Mouse (Mus musculus): ENCODE measurements at regions not wholly inside any gene's neighbourhood (a gene's known extent, or its start where the extent isn't known, plus 50 kb on each side); places are given as distances from the start of the nearest gene placed in this dataset.

DNA sequence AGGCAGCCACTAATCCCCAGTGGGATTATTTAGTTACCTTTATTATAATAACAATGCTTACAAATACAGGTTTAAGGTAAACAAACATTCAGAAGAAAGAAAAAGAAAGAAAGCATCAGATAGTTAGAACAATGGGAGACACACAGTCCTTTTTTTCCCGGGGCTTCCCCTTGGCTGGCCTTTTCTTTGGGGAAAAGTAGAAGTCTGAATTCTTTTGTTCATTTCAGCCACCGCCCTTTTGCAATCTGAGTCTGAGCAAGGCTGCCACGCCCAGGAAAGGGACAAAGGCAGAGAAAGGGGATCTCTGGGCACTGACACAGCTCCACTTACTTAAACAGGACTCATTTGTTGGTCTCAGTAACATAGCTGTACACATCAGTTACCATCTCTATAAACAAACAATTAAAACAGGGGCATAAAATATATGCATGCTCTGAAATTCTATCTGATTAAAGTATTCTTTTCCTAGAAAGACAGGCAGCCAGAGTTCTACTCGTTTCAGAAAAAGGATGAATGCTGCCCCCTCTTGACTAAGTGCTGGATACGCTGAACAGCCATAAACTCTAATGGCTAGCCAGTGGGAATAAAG lies 93.5 kb upstream of the Zbtb20 start:
- H3K4me1 ChIP-seq (ENCODE audit: control insufficient read depth, insufficient read depth) = peaks cover 20% of the 10 kb centered on the region
- TF ChIP-seq EP300 (IDR thresholded peaks at IDR 0.05; ENCODE audit: low read depth) (no peak), CTCF (IDR thresholded peaks at IDR 0.05; ENCODE audit: low read depth) (peak; percentile 69)
- peak; percentile 81 for DNase-seq (ENCODE audit: low spot score)
- H3K4me2 ChIP-seq (ENCODE audit: low read depth, low read length) = peak overlapping the region; percentile 54
- peak overlapping the region; percentile 19; the same call in 1 of the 2 replicates for H3K4me3 ChIP-seq (ENCODE audit: low read depth, low read length)
- 0 out of 2 replicates have a peak, but pooled peaks cover 1% of the 10 kb centered on the region for H3K9me3 ChIP-seq (replicated peaks; ENCODE audit: control insufficient read depth, low read length)
- 4% methylated on average over 5 of the region's 5 CpGs for WGBS
- H3K36me3 ChIP-seq (replicated peaks; ENCODE audit: control insufficient read depth, insufficient read depth, low read length) = no peaks in the 10 kb centered on the region
- peak; percentile 72 for ATAC-seq (ENCODE audit: insufficient read depth, low read depth)
- no peaks in the 10 kb centered on the region for H3K27me3 ChIP-seq (ENCODE audit: control insufficient read depth, insufficient read depth, low read length)
- peak overlapping the region; percentile 20; the same call in 1 of the 2 replicates for H3K9ac ChIP-seq (replicated peaks; ENCODE audit: low read depth, low read length)
- peak overlapping the region; percentile 86 for H3K27ac ChIP-seq (ENCODE audit: low read depth)

DNA sequence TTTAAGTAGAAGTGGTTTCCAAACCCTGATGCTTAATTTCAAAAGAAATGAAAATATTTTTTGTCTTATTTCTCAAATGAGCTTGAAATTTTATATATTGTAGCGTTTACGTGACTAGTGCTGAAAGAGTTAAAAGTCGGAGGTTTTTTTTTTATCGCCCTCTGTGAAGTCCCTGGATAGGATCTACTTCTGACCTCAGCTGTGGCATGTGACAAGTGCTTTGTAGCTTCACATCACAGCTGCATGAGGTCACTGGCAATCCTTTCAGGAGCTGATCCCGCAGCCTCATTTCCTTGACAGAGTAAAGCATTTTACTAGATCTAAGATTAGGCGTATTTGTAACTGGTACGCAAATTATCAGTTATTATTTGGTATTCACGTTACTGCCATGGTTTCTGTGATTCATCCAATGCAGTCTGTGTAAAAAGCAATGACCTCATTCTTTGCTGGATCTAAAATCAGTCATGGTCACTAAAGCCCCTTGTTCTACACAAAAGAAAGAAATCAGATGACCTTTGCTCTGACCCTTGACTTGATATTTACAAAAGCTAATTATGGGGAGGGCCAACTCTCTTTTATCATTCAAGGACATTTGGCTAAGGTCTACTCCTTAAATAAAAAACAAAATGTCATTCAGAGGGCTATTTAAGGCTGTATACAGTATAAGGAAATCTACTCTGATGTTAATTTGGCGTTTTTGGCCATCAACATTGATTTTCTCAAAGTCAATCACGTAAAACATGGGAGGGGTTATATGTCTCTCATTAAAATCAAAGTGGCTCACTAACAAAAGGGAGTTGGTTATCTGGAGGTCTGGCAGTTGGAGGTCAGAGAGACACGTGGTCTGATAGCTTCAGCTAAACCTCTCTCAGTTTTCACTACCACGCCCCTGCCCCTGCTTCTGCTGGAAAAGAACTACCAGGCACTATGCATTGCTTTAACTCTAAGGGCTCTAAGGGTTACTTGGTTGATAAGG lies 94.3 kb upstream of the Zbtb20 start:
- Histone ChIP-seq H3K9me3 (replicated peaks; ENCODE audit: control insufficient read depth, low read length) (no peaks in the 10 kb centered on the region), H3K9ac (replicated peaks; ENCODE audit: low read depth, low read length) (peak overlapping the region; percentile 20; the same call in 1 of the 2 replicates), H3K4me3 (ENCODE audit: low read depth, low read length) (no peak overlapping the region), H3K4me2 (ENCODE audit: low read depth, low read length) (peak overlapping the region; percentile 54), H3K4me1 (ENCODE audit: control insufficient read depth, insufficient read depth) (peaks cover 20% of the 10 kb centered on the region), H3K27me3 (ENCODE audit: control insufficient read depth, insufficient read depth, low read length) (no peaks in the 10 kb centered on the region), H3K27ac (ENCODE audit: low read depth) (peak overlapping the region; percentile 86), H3K36me3 (replicated peaks; ENCODE audit: control insufficient read depth, insufficient read depth, low read length) (no peaks in the 10 kb centered on the region)
- WGBS = 4% methylated on average over 12 of the region's 12 CpGs
- TF ChIP-seq CTCF (IDR thresholded peaks at IDR 0.05; ENCODE audit: low read depth) = no peak
- no peak for TF ChIP-seq EP300 (IDR thresholded peaks at IDR 0.05; ENCODE audit: low read depth)
- DNase-seq (ENCODE audit: low spot score) = peak; percentile 76
- peak; percentile 78 for ATAC-seq (ENCODE audit: insufficient read depth, low read depth)

GRCm38 (mm10) chr16:42779957-42780356 lies 95.7 kb upstream of the Zbtb20 start:
- H3K4me1 ChIP-seq (ENCODE audit: control insufficient read depth, insufficient read depth) = peaks cover 20% of the 10 kb centered on the region
- no peak overlapping the region for H3K4me3 ChIP-seq (ENCODE audit: low read depth, low read length)
- peak overlapping the region; percentile 55; the same call in 1 of the 2 replicates for H3K27ac ChIP-seq (ENCODE audit: low read depth)
- ATAC-seq (ENCODE audit: insufficient read depth, low read depth) (no peak), DNase-seq (ENCODE audit: low spot score) (peak; percentile 52)
- H3K4me2 ChIP-seq (ENCODE audit: low read depth, low read length) = no peak overlapping the region
- H3K36me3 ChIP-seq (replicated peaks; ENCODE audit: control insufficient read depth, insufficient read depth, low read length) = no peaks in the 10 kb centered on the region
- no peaks in the 10 kb centered on the region for H3K27me3 ChIP-seq (ENCODE audit: control insufficient read depth, insufficient read depth, low read length)
- H3K9ac ChIP-seq (replicated peaks; ENCODE audit: low read depth, low read length) = no peak overlapping the region
- WGBS = 17% methylated on average over 3 of the region's 3 CpGs
- TF ChIP-seq EP300 (IDR thresholded peaks at IDR 0.05; ENCODE audit: low read depth) (no peak), CTCF (IDR thresholded peaks at IDR 0.05; ENCODE audit: low read depth) (no peak)
- no peaks in the 10 kb centered on the region for H3K9me3 ChIP-seq (replicated peaks; ENCODE audit: control insufficient read depth, low read length)

DNA sequence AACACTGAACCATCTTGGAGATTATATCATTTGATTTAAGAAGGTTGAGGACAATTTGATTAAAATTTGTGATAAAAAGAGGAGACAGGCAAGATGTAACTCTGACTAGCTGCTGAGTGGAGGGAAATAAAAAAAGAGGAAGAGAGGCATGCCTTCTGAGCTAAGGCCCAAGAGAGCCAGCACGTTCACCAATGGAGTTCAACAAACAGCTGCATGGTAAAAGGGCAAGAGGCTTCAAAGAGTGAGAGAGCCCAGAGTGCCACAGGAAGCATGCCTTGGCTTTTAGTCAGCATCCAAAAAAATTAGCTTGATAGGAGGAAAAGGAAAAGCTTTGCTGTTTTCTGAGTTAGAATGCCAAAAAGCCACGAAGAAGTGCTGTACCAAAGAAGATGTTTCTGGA lies 103.0 kb upstream of the Zbtb20 start:
- 50% methylated on average over 2 of the region's 2 CpGs for WGBS
- DNase-seq (ENCODE audit: low spot score) = no peak
- no peak for ATAC-seq (ENCODE audit: insufficient read depth, low read depth)
- Histone ChIP-seq H3K4me2 (ENCODE audit: low read depth, low read length) (no peak overlapping the region), H3K4me1 (ENCODE audit: control insufficient read depth, insufficient read depth) (no peaks in the 10 kb centered on the region), H3K27ac (ENCODE audit: low read depth) (no peak overlapping the region), H3K9me3 (replicated peaks; ENCODE audit: control insufficient read depth, low read length) (no peaks in the 10 kb centered on the region), H3K36me3 (replicated peaks; ENCODE audit: control insufficient read depth, insufficient read depth, low read length) (no peaks in the 10 kb centered on the region), H3K27me3 (ENCODE audit: control insufficient read depth, insufficient read depth, low read length) (no peaks in the 10 kb centered on the region), H3K9ac (replicated peaks; ENCODE audit: low read depth, low read length) (no peak overlapping the region), H3K4me3 (ENCODE audit: low read depth, low read length) (no peak overlapping the region)
- TF ChIP-seq CTCF (IDR thresholded peaks at IDR 0.05; ENCODE audit: low read depth) (no peak), EP300 (IDR thresholded peaks at IDR 0.05; ENCODE audit: low read depth) (no peak)

DNA sequence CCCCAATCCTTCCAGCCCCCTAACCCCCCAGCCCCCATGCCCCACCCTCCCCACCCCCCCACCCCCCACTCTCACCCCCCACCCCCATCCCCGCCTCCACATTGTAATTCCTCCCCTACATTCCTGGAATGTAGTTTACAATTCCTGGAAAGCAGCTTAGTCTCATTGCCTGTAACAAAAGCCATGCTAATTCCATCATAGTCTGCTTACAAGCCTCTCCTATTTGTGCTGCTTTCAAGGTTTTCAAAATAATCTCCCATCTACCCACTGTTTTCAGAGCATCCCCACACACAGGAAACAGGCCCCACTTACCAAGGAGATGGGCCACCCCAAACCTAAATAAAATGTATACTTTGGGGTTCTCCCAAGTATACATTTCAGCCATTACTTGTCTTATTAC lies 105.5 kb upstream of the Zbtb20 start:
- no peaks in the 10 kb centered on the region for H3K4me1 ChIP-seq (ENCODE audit: control insufficient read depth, insufficient read depth)
- no peaks in the 10 kb centered on the region for H3K36me3 ChIP-seq (replicated peaks; ENCODE audit: control insufficient read depth, insufficient read depth, low read length)
- no peak overlapping the region for H3K4me2 ChIP-seq (ENCODE audit: low read depth, low read length)
- no peak overlapping the region for H3K27ac ChIP-seq (ENCODE audit: low read depth)
- TF ChIP-seq CTCF (IDR thresholded peaks at IDR 0.05; ENCODE audit: low read depth) (no peak), EP300 (IDR thresholded peaks at IDR 0.05; ENCODE audit: low read depth) (no peak)
- H3K4me3 ChIP-seq (ENCODE audit: low read depth, low read length) = no peak overlapping the region
- ATAC-seq (ENCODE audit: insufficient read depth, low read depth) (no peak), DNase-seq (ENCODE audit: low spot score) (no peak)
- H3K9me3 ChIP-seq (replicated peaks; ENCODE audit: control insufficient read depth, low read length) = no peaks in the 10 kb centered on the region
- H3K27me3 ChIP-seq (ENCODE audit: control insufficient read depth, insufficient read depth, low read length) = no peaks in the 10 kb centered on the region
- 86% methylated on average over 1 of the region's 1 CpGs for WGBS
- no peak overlapping the region for H3K9ac ChIP-seq (replicated peaks; ENCODE audit: low read depth, low read length)

Measured in heart, postnatal 0 days (tissue).